Mouse (Mus musculus) adrenal gland, postnatal 4 days (tissue): ENCODE results near the gene Tmem253. TPM values are rescaled to one million over a fixed set of nuclear protein-coding genes. Genes with fewer than 3 reads are reported as not detected.
A peak's percentile ranks its signal among the peaks of the same experiment; 100 is the strongest.

Experiments
- DNase-seq, 2 experiments: peaks; one replicate each; pipeline ENCODE4 v3.0.0; 2021 to 2022; ENCODE audit warnings: low spot score in 2 of 2, mixed read lengths in 2 of 2
- long read RNA-seq, 2 experiments: library from polyadenylated mRNA; stranded (forward); transcript quantifications; one replicate each; pipeline ENCODE4 v2.0.0; 2021
- total RNA-seq, 2 experiments: library from RNA; stranded (reverse); gene quantifications; 2 replicates each; pipeline ENCODE4 v1.2.3; 2021

Gene Tmem253
- 1 to 10 TPM; 1.6 to 3.6 TPM for total RNA-seq
- long read RNA-seq, experiment 1, partial matches to known transcripts = 0 of 2 reads
- long read RNA-seq, experiment 1, other reads (novel, unspliced or antisense) = 2 of 2 reads
- long read RNA-seq, experiment 2, partial matches to known transcripts = 0 of 2 reads
- long read RNA-seq, experiment 2, other reads (novel, unspliced or antisense) = 1 of 2 reads

- no peak for DNase-seq
Observed at GRCm38 (mm10) chr14:52015445-52016100, at the start of gene Tmem253. Gene Tmem253 (plus strand): TSS chr14:52015658.

- DNase-seq = no peak
Observed at GRCm38 (mm10) chr14:51967400-51967799, 48.1 kb upstream of the Tmem253 start.

- DNase-seq = no peak
Observed at GRCm38 (mm10) chr14:51979252-51979651, 36.2 kb upstream of the Tmem253 start.

DNA sequence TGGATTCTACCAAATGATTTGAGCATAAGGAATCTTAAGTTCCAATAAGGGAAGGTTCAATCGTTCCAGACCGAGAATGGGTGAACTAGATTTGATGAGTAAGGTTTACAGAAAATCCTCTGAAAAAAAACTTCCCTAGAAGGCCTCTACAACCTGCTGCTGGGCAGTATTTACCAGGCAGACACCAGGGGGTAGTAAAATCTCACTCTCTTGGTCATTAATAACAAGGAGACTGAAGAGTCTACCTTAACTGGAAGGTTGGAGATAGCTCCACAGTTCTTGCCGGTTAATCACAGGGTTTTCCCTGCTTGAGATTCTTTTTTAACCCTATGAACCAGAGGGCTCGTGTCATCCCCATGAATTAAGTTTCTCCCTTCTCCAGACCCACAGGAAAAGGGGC lies 32.2 kb upstream of the Tmem253 start:
- DNase-seq = no peak

GRCm38 (mm10) chr14:51983855-51984246 lies 31.6 kb upstream of the Tmem253 start:
- no peak for DNase-seq

DNA sequence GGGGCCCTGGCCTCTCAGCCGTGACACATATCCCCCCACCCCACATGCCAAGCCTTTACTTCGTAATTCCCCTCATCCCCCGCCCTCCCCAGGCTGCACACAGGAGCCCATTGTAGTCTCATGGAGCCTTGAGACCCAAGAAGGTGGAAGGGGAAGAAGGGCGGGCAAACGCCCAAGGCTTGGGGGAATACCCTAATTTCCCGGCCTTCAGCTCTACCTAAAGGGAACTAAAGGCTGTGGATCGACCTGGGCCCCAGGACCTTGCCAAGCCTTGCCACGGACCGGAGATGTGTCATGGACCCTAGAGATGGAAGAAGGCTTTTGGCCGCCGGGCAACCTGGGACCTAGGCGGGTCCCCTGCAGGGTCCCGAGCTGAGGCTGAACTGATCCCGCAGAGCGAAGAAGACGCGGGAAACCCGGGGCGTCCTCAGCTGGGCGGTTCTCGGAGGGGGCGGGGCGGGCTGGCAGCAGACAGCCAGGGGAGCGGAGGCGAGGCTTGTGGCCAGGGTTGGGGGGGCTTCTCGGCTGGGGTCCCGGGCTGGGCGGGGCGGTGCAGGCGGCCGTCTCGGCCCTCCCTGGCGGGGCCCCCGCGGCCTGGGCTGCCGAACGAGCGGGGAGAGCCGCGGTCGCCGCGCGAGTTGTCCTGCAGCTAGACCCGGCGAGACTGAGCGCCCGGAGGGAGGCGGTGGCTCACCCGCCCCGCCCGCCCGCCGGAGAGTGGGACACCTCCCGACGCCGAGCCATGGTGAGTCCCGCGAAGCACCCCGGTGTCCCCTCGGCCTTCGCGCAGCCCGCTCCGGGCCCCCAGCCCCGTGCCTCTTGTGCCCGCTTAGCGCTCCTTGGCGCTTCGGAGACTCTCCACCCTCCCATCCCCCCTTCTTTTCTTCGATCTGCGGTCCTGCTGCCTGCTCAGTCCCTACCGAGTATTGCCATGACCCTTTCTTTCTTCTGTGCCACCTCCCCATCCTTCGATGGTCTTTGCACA lies 30.9 kb upstream of the Tmem253 start, which contains the start of gene Arhgef40:
Gene Arhgef40 (plus strand): TSS at position 473 of the 985 bp plus-strand sequence.
- peak; percentile 49 to 61 for DNase-seq

DNA sequence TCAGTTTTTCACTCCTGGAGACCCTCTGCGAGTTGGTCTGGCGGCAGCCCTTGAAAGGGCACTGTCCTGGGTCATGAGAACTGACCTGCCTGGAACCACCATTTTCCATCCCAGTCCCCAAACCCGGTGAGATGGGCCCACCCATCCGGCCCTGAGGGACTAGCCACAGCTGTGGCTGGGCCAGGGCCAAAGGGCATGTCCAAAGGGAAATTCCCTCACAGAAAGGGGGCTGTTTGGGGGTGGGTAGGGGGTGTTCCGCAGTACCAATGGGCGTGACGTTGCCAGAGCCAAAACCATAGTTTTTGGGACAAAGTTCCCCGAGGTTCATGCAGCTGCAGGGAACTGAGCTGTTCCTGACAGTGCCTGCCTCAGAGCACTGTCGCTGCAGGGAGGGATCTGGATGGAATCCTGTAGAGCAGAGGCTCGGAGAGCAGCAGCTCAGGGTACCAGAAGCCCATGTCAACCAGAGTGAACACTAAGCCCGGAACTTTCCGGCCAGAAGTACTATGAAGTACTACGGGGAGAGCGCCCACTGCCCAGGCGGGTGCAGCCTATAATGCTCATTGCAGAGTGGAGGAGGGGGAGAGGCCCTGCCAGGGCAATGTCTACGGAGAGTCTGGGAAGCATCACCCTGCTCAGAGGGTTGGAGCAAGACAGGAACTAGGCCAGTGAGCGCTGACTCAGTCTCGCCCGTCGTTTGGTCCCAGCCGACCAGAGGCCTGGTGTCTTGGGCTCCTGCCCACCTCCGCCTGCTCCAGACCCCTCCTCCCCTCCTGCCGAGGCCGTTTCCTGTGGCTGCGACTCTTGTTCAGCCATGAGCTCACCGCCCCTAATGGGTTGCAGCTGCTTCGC lies 29.9 kb upstream of the Tmem253 start:
- DNase-seq = peak in 1 of 2 experiments; percentile 59

GRCm38 (mm10) chr14:51986153-51986505 lies 29.3 kb upstream of the Tmem253 start:
- DNase-seq = no peak

DNA sequence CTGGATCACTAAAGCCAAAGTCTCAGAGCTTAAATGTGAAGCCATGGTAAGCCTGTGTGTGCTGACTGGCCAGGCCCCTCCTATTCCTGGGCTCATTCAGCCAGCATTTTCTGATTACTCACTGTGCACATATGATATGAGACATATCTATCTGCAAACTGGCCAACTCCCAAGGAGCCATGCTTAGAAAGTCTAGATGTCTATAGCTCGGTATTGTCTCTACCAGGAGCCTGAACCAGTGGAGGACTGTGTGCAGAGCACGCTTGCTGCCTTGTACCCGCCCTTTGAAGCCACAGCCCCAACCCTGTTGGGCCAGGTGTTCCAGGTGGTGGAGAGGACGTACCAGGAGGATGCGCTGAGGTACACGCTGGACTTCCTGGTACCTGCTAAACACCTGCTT lies 28.3 kb upstream of the Tmem253 start:
- no peak for DNase-seq

- DNase-seq = no peak
Observed at GRCm38 (mm10) chr14:51988731-51989130, 26.7 kb upstream of the Tmem253 start.

- DNase-seq = no peak
Observed at GRCm38 (mm10) chr14:51989461-51989970, 25.9 kb upstream of the Tmem253 start.

DNA sequence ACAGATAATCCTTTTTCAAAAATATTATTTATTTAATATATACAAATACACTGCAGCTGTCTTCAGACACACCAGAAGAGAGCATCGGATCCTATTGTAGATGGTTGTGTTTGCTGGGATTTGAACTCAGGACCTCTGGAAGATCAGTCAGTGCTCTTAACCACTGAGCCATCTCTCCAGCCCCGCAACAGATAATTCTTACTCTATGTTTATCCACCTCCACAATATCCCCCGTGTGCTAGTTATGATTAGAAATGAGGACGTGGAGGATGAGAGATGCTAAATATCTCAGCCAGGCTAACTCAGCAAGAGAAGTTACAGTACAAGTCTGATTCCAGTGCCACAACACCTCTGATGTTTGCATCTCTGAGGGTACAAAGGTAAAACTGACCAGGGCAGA lies 21.0 kb upstream of the Tmem253 start:
- no peak for DNase-seq

GRCm38 (mm10) chr14:51995219-51995871 lies 20.1 kb upstream of the Tmem253 start:
- DNase-seq = no peak

- no peak for DNase-seq
Observed at GRCm38 (mm10) chr14:51996231-51996841, 19.1 kb upstream of the Tmem253 start.

- DNase-seq = no peak
Observed at GRCm38 (mm10) chr14:51996866-51997265, 18.6 kb upstream of the Tmem253 start.

- no peak for DNase-seq
Observed at GRCm38 (mm10) chr14:51997483-51997882, 18.0 kb upstream of the Tmem253 start.

- no peak for DNase-seq
Observed at GRCm38 (mm10) chr14:52003981-52004495, 11.4 kb upstream of the Tmem253 start.

DNA sequence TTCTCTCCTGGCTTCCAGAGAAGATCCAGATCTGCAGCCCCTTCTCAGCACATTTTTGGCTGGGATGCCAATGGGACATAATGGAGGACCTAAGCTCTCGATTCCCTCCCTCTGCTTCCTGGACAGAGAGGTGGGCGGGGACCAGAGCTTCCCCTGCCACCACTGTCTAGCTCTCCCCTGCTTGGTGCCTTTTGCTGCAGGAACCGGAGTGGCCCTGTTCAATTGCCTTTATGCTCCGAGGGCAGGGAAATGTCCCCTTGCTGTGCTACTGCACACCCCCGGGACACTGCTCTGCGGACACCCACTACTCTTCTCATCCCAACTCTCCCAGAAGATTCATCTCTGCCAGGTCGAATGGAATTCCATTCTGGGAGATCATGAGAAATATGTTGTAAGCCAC lies 10.3 kb upstream of the Tmem253 start:
- no peak for DNase-seq

GRCm38 (mm10) chr14:52005616-52006015 lies 9.8 kb upstream of the Tmem253 start:
- no peak for DNase-seq
